Mouse (Mus musculus): ENCODE data around the gene Tbx18.

Tbx18 gene

GRCm38 (mm10) chr9:87721793-87722192, 9.3 kb downstream of the Tbx18 start:
- no peak for DNase-seq (ENCODE audit: extremely low spot score, low spot score)

- no peak for DNase-seq (ENCODE audit: extremely low spot score, low spot score)
Observed at GRCm38 (mm10) chr9:87710360-87710759, 20.7 kb downstream of the Tbx18 start.

DNA sequence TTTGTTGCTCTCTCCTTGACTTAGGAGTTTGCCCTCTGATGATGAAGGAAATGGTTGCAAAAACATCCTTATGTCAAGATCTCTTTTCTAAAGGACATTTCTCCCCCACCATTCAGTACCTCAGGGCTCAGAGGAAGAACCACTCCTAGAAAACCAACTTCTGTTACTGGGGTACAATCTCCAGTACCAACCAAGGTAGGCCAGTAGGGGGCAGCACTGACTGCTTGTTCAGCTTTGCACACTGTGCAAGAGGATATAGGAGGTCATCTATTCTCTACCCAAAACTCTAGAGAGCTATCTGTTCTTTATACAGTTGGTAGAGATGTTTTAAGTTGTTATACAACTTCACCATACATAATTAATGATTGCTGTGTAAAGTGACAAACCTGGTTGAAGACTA, 22.9 kb downstream of the Tbx18 start:
- DNase-seq (ENCODE audit: extremely low spot score, low spot score): peak; percentile 66

DNA sequence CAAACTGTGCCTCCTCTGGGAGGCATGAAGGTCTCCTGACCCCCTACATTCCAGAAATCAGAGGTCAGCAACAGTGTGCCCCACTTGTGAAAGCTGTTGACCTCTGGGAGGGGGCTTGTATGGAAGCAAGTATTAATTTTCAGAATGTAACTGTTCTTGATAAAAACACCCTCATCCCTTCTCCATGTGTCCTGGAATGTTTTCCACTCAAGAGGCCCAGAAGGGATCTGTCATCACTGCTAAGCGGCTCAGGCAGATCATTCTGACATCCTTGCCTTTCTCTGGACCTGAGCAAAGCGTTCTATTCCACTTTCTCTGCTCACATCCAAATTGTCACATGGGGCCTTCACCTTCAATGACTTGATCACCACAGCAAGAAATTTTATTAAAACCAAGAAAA, 28.8 kb downstream of the Tbx18 start:
- DNase-seq (ENCODE audit: extremely low spot score, low spot score): no peak

DNA sequence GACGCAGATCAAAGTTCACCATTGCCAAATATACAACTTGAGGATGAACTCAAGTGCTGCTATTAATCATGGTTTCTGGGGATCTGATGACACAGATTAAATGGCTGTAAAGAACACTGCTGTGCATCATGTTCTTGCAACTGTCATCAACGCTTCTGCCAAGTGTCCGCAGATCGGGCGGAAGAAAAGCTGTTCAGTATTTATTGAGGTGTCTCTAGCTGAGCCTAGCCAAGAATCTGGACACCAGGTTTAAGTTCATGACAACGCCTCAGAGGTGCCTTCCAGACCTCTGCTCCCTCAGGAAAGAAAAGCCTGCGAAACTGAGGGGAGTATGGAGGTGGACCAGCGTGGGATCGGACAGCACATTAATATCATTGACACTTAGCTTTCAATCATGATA, 44.1 kb downstream of the Tbx18 start:
- no peak for DNase-seq (ENCODE audit: extremely low spot score, low spot score)

DNA sequence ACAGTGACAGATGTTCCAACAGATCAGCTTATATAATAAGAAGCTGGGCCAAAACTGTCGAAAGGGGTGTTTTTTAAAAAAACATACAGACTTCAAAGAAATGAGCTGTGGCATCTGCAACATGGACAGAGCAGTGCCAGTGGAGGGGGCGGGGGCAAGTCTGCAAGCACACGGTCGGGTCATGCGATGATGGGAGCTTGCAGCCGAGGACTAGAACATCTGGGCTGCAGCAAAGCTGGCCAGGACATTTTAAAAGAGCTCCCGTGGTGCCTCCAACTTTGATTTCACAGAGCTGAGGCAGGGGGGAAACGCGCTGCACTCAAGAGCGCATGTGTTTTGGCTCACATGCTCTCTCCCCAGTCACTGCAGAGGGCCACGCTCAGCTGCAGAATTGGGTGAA, 48.8 kb downstream of the Tbx18 start:
- DNase-seq (ENCODE audit: extremely low spot score, low spot score): peak; percentile 37
